Mouse (Mus musculus): ENCODE data around the gene Spc25. TPM values are rescaled to one million over a fixed set of nuclear protein-coding genes. Genes with fewer than 3 reads are reported as not detected.

Spc25 gene
- polyA plus RNA-seq (2012; ENCODE audit: low replicate concordance), result 6.6 and 20.6 TPM in 2 replicates

GRCm38 (mm10) chr2:69205791-69206351 lies at the start of gene Spc25:
Gene Spc25, minus strand, starts transcription at chr2:69206194.

GRCm38 (mm10) chr2:69210773-69211172 lies 4.8 kb upstream of the Spc25 start, which contains the start of gene G6pc2:
Gene G6pc2, plus strand, starts transcription at chr2:69211073.

Other genes starting within 250 kb of the Spc25 start
- gene Nostrin, start 70.4 kb downstream of the Spc25 start, polyA plus RNA-seq (2012; ENCODE audit: low replicate concordance), result 0.22 TPM in 1 of 2 replicates, not detected in the other
- not detected in 2 replicates for gene G6pc2, start 4.9 kb upstream of the Spc25 start, polyA plus RNA-seq (2012; ENCODE audit: low replicate concordance)
- gene Abcb11, start 136.4 kb upstream of the Spc25 start, polyA plus RNA-seq (2012; ENCODE audit: low replicate concordance), result not detected in 2 replicates
- gene Dhrs9, start 174.3 kb upstream of the Spc25 start, polyA plus RNA-seq (2012; ENCODE audit: low replicate concordance), result 0.07 TPM in 1 of 2 replicates, not detected in the other